Mouse (Mus musculus) midbrain, embryonic 11.5 days (tissue): ENCODE results near the gene Zscan2. TPM values are rescaled to one million over a fixed set of nuclear protein-coding genes. Genes with fewer than 3 reads are reported as not detected.

Source experiments
- ATAC-seq: fragments of 200-750 bp; cut with Nextera tagmentation; 2 replicates; pipeline ENCODE4 v1.8.0; 2017; ENCODE audit warnings: moderate TSS enrichment, moderate library complexity; ENCODE audit not compliant: low FRiP score
- DNase-seq: peaks from one replicate; pipeline ENCODE4 v3.0.0; 2015; ENCODE audit warnings: low spot score; ENCODE audit errors: missing footprints
- H3K27ac ChIP-seq: fragments of 300-500 bp; sonication (generic); 2 replicates; pipeline ENCODE4 v1.5.1; 2014; ENCODE audit warnings: low read depth, low read length
- H3K27me3 ChIP-seq: fragments of 300-500 bp; sonication (generic); 2 replicates; pipeline ENCODE4 v1.6.1; 2014; ENCODE audit warnings: mild to moderate bottlenecking, low read length, moderate library complexity, mixed read lengths; ENCODE audit not compliant: control insufficient read depth, insufficient read depth
- H3K36me3 ChIP-seq: fragments of 300-500 bp; sonication (generic); 2 replicates; pipeline ENCODE4 v1.6.1; 2014; ENCODE audit warnings: mild to moderate bottlenecking, low read length, moderate library complexity, mixed read lengths; ENCODE audit not compliant: control insufficient read depth, insufficient read depth
- H3K4me1 ChIP-seq: fragments of 300-500 bp; sonication (generic); 2 replicates; pipeline ENCODE4 v1.6.1; 2014; ENCODE audit warnings: low read length; ENCODE audit not compliant: control insufficient read depth, insufficient read depth
- H3K4me2 ChIP-seq: fragments of 300-500 bp; sonication (generic); 2 replicates; pipeline ENCODE4 v1.6.1; 2014; ENCODE audit warnings: mild to moderate bottlenecking, moderate library complexity
- H3K4me3 ChIP-seq: fragments of 300-500 bp; sonication (generic); 2 replicates; pipeline ENCODE4 v1.5.1; 2014; ENCODE audit warnings: low read depth, low read length
- H3K9ac ChIP-seq: fragments of 300-500 bp; sonication (generic); 2 replicates; pipeline ENCODE4 v1.6.1; 2014; ENCODE audit warnings: low read length
- H3K9me3 ChIP-seq: fragments of 300-500 bp; sonication (generic); 2 replicates; pipeline ENCODE4 v1.6.1; 2016; ENCODE audit warnings: low read length; ENCODE audit not compliant: control insufficient read depth
- WGBS: fragments of 180-500 bp; shearing (Covaris S2); extraction: QIAGEN DNeasy Blood & Tissue Kit; methylation state at CpG from one replicate; pipeline ENCODE4 v1.1.7; 2014; 5-methylcytosine and 5-hydroxymethylcytosine counted together
- polyA plus RNA-seq: library from polyadenylated mRNA; unstranded; fragments of >200 nt; fragmentation: Nextera tagmentation; extraction: Ambion mirVana; gene quantifications from 2 replicates; pipeline ENCODE4 v1.2.1, GENCODE M21; 2014

Zscan2 gene
- polyA plus RNA-seq, 1 experiment from 2014 or later: 3.8 TPM

- DNase-seq (no peak), ATAC-seq (peak; percentile 29; the same call in 1 of the 2 replicates)
- no peaks in the 10 kb centered on the region for H3K9me3 ChIP-seq
- H3K4me1 ChIP-seq: no peaks in the 10 kb centered on the region
- no peaks in the 10 kb centered on the region for H3K27me3 ChIP-seq
- H3K36me3 ChIP-seq: peaks cover 22% of the 10 kb centered on the region; the same call in 1 of the 2 replicates
- H3K9ac ChIP-seq: no peak overlapping the region
- no peak overlapping the region for H3K4me3 ChIP-seq
- no peak overlapping the region; the same call in 1 of the 2 replicates for H3K27ac ChIP-seq
- no peak overlapping the region for H3K4me2 ChIP-seq
- 84% methylated on average over 7 of the region's 7 CpGs for WGBS
Observed at GRCm38 (mm10) chr7:80888595-80888994, 27.9 kb downstream of the Zscan2 start.

GRCm38 (mm10) chr7:80889021-80889511, 28.3 kb downstream of the Zscan2 start:
- ATAC-seq: peak; percentile 80
- Histone ChIP-seq H3K4me3 (no peak overlapping the region), H3K27ac (peak overlapping the region; percentile 33; the same call in 1 of the 2 replicates), H3K9ac (no peak overlapping the region), H3K9me3 (no peaks in the 10 kb centered on the region), H3K4me2 (no peak overlapping the region), H3K4me1 (no peaks in the 10 kb centered on the region), H3K36me3 (peaks cover 27% of the 10 kb centered on the region; the same call in 1 of the 2 replicates), H3K27me3 (no peaks in the 10 kb centered on the region)
- WGBS: 50% methylated on average over 9 of the region's 9 CpGs
- peak; percentile 89 for DNase-seq

- Histone ChIP-seq H3K9me3 (no peaks in the 10 kb centered on the region), H3K4me1 (no peaks in the 10 kb centered on the region), H3K9ac (no peak overlapping the region), H3K36me3 (peaks cover 28% of the 10 kb centered on the region; the same call in 1 of the 2 replicates), H3K4me2 (no peak overlapping the region), H3K27ac (no peak overlapping the region), H3K4me3 (no peak overlapping the region), H3K27me3 (no peaks in the 10 kb centered on the region)
- WGBS: 85% methylated on average over 13 of the region's 13 CpGs
- ATAC-seq (no peak), DNase-seq (peak; percentile 81)
Observed at GRCm38 (mm10) chr7:80889841-80890241, 29.1 kb downstream of the Zscan2 start.

- no peaks in the 10 kb centered on the region for H3K9me3 ChIP-seq
- no peak overlapping the region for H3K9ac ChIP-seq
- H3K27ac ChIP-seq: no peak overlapping the region
- H3K36me3 ChIP-seq: peaks cover 36% of the 10 kb centered on the region
- no peak overlapping the region for H3K4me2 ChIP-seq
- no peak for ATAC-seq
- no peaks in the 10 kb centered on the region for H3K4me1 ChIP-seq
- WGBS: 93% methylated on average over 15 of the region's 15 CpGs
- no peak overlapping the region for H3K4me3 ChIP-seq
- no peak for DNase-seq
- no peaks in the 10 kb centered on the region for H3K27me3 ChIP-seq
Observed at GRCm38 (mm10) chr7:80893086-80893752, 32.5 kb downstream of the Zscan2 start.

- H3K27ac ChIP-seq: no peak overlapping the region
- 85% methylated on average over 6 of the region's 6 CpGs for WGBS
- no peak overlapping the region for H3K4me3 ChIP-seq
- no peaks in the 10 kb centered on the region for H3K4me1 ChIP-seq
- ATAC-seq (no peak), DNase-seq (no peak)
- no peak overlapping the region for H3K9ac ChIP-seq
- H3K9me3 ChIP-seq: no peaks in the 10 kb centered on the region
- H3K4me2 ChIP-seq: no peak overlapping the region
- H3K36me3 ChIP-seq: peaks cover 36% of the 10 kb centered on the region
- no peaks in the 10 kb centered on the region for H3K27me3 ChIP-seq
Observed at GRCm38 (mm10) chr7:80893753-80894129, 33.0 kb downstream of the Zscan2 start.

- Histone ChIP-seq H3K4me1 (no peaks in the 10 kb centered on the region), H3K4me3 (no peak overlapping the region), H3K27me3 (no peaks in the 10 kb centered on the region), H3K36me3 (peaks cover 36% of the 10 kb centered on the region), H3K4me2 (no peak overlapping the region), H3K9ac (no peak overlapping the region), H3K27ac (no peak overlapping the region), H3K9me3 (no peaks in the 10 kb centered on the region)
- 90% methylated on average over 7 of the region's 7 CpGs for WGBS
- no peak for ATAC-seq
- DNase-seq: no peak
Observed at GRCm38 (mm10) chr7:80894196-80894595, 33.5 kb downstream of the Zscan2 start.

GRCm38 (mm10) chr7:80894815-80895519, 34.2 kb downstream of the Zscan2 start:
- DNase-seq (peak; percentile 68), ATAC-seq (no peak)
- peaks cover 36% of the 10 kb centered on the region for H3K36me3 ChIP-seq
- H3K9me3 ChIP-seq: no peaks in the 10 kb centered on the region
- H3K27ac ChIP-seq: no peak overlapping the region
- H3K4me2 ChIP-seq: no peak overlapping the region
- no peaks in the 10 kb centered on the region for H3K27me3 ChIP-seq
- no peak overlapping the region for H3K9ac ChIP-seq
- 94% methylated on average over 14 of the region's 14 CpGs for WGBS
- no peak overlapping the region for H3K4me3 ChIP-seq
- no peaks in the 10 kb centered on the region for H3K4me1 ChIP-seq

GRCm38 (mm10) chr7:80897134-80897533, 36.4 kb downstream of the Zscan2 start:
- no peak for ATAC-seq
- WGBS: 88% methylated on average over 7 of the region's 7 CpGs
- peaks cover 26% of the 10 kb centered on the region for H3K36me3 ChIP-seq
- no peak overlapping the region for H3K27ac ChIP-seq
- H3K9ac ChIP-seq: no peak overlapping the region
- no peaks in the 10 kb centered on the region for H3K27me3 ChIP-seq
- peaks cover 5% of the 10 kb centered on the region for H3K4me1 ChIP-seq
- peak; percentile 53 for DNase-seq
- no peaks in the 10 kb centered on the region for H3K9me3 ChIP-seq
- no peak overlapping the region for H3K4me2 ChIP-seq
- H3K4me3 ChIP-seq: no peak overlapping the region

- DNase-seq (no peak), ATAC-seq (no peak)
- Histone ChIP-seq H3K4me3 (no peak overlapping the region), H3K9me3 (no peaks in the 10 kb centered on the region), H3K9ac (no peak overlapping the region), H3K4me2 (no peak overlapping the region), H3K4me1 (peaks cover 5% of the 10 kb centered on the region), H3K27me3 (no peaks in the 10 kb centered on the region), H3K27ac (no peak overlapping the region), H3K36me3 (peaks cover 22% of the 10 kb centered on the region)
- WGBS: 93% methylated on average over 4 of the region's 4 CpGs
Observed at GRCm38 (mm10) chr7:80897721-80898120, 37.0 kb downstream of the Zscan2 start.
